Mouse (Mus musculus): Measurements from ENCODE around the gene Usp53. TPM values are rescaled to one million over a fixed set of nuclear protein-coding genes. Genes with fewer than 3 reads are reported as not detected.

Usp53 gene
- total RNA-seq (2021), result 10 to 100 TPM; 22.4 to 25.4 TPM

- DNase-seq (ENCODE audit: extremely low spot score in 1 of 2, low spot score in 1 of 2), result peak; percentile 87 to 93
These were observed at the start of gene Usp53 for GRCm38 (mm10) chr3:122984249-122985182. Usp53 (minus strand) TSS chr3:122984510.

GRCm38 (mm10) chr3:123033804-123034203 lies 49.5 kb upstream of the Usp53 start:
- no peak for DNase-seq (ENCODE audit: extremely low spot score in 1 of 2, low spot score in 1 of 2)

- no peak for DNase-seq (ENCODE audit: extremely low spot score in 1 of 2, low spot score in 1 of 2)
These were observed 41.3 kb upstream of the Usp53 start for GRCm38 (mm10) chr3:123025634-123026033.

- DNase-seq (ENCODE audit: extremely low spot score in 1 of 2, low spot score in 1 of 2), result no peak
These were observed 40.4 kb upstream of the Usp53 start for GRCm38 (mm10) chr3:123024496-123025234.

- no peak for DNase-seq (ENCODE audit: extremely low spot score in 1 of 2, low spot score in 1 of 2)
These were observed 34.5 kb upstream of the Usp53 start for GRCm38 (mm10) chr3:123018792-123019191.

GRCm38 (mm10) chr3:123013476-123013875 lies 29.2 kb upstream of the Usp53 start:
- no peak for DNase-seq (ENCODE audit: extremely low spot score in 1 of 2, low spot score in 1 of 2)

GRCm38 (mm10) chr3:123009417-123009816 lies 25.1 kb upstream of the Usp53 start:
- no peak for DNase-seq (ENCODE audit: extremely low spot score in 1 of 2, low spot score in 1 of 2)

- no peak for DNase-seq (ENCODE audit: extremely low spot score in 1 of 2, low spot score in 1 of 2)
These were observed 23.1 kb upstream of the Usp53 start for GRCm38 (mm10) chr3:123007386-123007785.

GRCm38 (mm10) chr3:123001053-123001452 lies 16.7 kb upstream of the Usp53 start:
- no peak for DNase-seq (ENCODE audit: extremely low spot score in 1 of 2, low spot score in 1 of 2)

GRCm38 (mm10) chr3:122998511-122998910 lies 14.2 kb upstream of the Usp53 start:
- DNase-seq (ENCODE audit: extremely low spot score in 1 of 2, low spot score in 1 of 2), result no peak

GRCm38 (mm10) chr3:122996968-122997367 lies 12.7 kb upstream of the Usp53 start:
- no peak for DNase-seq (ENCODE audit: extremely low spot score in 1 of 2, low spot score in 1 of 2)

- no peak for DNase-seq (ENCODE audit: extremely low spot score in 1 of 2, low spot score in 1 of 2)
These were observed 2.6 kb upstream of the Usp53 start for GRCm38 (mm10) chr3:122986906-122987305.

- no peak for DNase-seq (ENCODE audit: extremely low spot score in 1 of 2, low spot score in 1 of 2)
These were observed 2.1 kb upstream of the Usp53 start for GRCm38 (mm10) chr3:122986386-122986785.

GRCm38 (mm10) chr3:122985183-122985944 lies 1.1 kb upstream of the Usp53 start:
- no peak for DNase-seq (ENCODE audit: extremely low spot score in 1 of 2, low spot score in 1 of 2)

- DNase-seq (ENCODE audit: extremely low spot score in 1 of 2, low spot score in 1 of 2), result peak in 1 of 2 experiments; percentile 48
These were observed 461 bp downstream of the Usp53 start for GRCm38 (mm10) chr3:122983849-122984248.

GRCm38 (mm10) chr3:122975964-122976363 lies 8.3 kb downstream of the Usp53 start:
- DNase-seq (ENCODE audit: extremely low spot score in 1 of 2, low spot score in 1 of 2), result no peak

GRCm38 (mm10) chr3:122975363-122975762 lies 8.9 kb downstream of the Usp53 start:
- DNase-seq (ENCODE audit: extremely low spot score in 1 of 2, low spot score in 1 of 2), result no peak

- DNase-seq (ENCODE audit: extremely low spot score in 1 of 2, low spot score in 1 of 2), result no peak
These were observed 9.5 kb downstream of the Usp53 start for GRCm38 (mm10) chr3:122974833-122975232.

GRCm38 (mm10) chr3:122972126-122972822 lies 12.0 kb downstream of the Usp53 start:
- DNase-seq (ENCODE audit: extremely low spot score in 1 of 2, low spot score in 1 of 2), result no peak

- no peak for DNase-seq (ENCODE audit: extremely low spot score in 1 of 2, low spot score in 1 of 2)
These were observed 15.9 kb downstream of the Usp53 start for GRCm38 (mm10) chr3:122968391-122968790.
